Mouse (Mus musculus): Measurements from ENCODE around the gene Wdr82.

DNA sequence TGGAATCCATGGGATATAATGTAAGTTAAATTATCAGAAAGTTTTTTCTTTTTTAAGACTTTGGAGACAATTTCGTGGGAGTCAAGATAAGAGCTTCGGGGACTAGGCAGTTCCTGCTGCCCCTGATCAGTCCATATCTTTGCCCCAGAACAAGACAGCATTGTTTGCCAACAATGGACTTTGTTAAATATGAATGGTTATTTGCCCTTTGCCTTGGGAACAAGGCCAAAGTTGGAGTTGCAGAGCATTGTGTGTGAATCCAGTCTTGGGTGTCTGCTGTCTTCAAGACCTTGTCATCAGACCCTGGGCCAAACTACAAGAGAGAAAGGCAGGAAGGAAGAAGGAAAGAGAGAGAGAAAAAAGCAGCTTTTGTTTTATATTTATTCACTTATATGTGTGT, 4.0 kb upstream of the Wdr82 start:
- TF ChIP-seq GATA1 (IDR thresholded peaks at IDR 0.05; ENCODE audit: borderline replicate concordance, low read length) (no peak), FLI1 (IDR thresholded peaks at IDR 0.05; ENCODE audit: low read length) (no peak)
